Mouse (Mus musculus): Measurements from ENCODE around the gene Kbtbd4. TPM values are rescaled to one million over a fixed set of nuclear protein-coding genes. Genes with fewer than 3 reads are reported as not detected.

Gene Kbtbd4
- total and polyA plus RNA-seq, 3 experiments = 21.9 to 23.1 TPM; not detected in 1

DNA sequence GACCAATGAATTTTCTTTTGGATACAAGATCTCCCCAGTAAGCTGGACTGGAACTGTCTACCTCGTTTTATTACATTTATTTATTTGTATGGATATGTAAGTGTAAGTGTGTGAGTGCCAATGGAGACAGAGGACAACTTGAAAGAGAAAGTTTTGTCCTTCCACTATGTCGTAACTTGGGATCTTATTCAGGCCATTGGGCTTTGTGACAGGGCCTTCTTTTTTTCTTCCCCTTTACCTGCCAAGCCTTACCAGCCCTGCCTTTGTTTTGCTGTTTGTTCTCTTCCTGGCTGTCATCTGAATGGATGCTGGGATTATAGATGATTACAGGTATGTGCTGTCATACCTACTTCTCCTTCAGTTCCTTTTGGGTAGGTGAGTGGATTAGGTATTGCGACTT, 54.3 kb downstream of the Kbtbd4 start:
- Histone ChIP-seq H3K9ac (ENCODE audit: control insufficient read depth, low read depth, low read length, poor library complexity, severe bottlenecking) (no peak overlapping the region), H3K4me3 (ENCODE audit: control insufficient read depth in 1 of 2, insufficient read depth in 1 of 2, low read depth in 2 of 2, low read length in 2 of 2) (no peak overlapping the region), H3K36me3 (ENCODE audit: control insufficient read depth in 1 of 2, insufficient read depth in 2 of 2, low read length in 2 of 2) (peaks cover 18 to 29% of the 10 kb centered on the region in 2 experiments), H3K4me1 (ENCODE audit: control insufficient read depth in 1 of 2, insufficient read depth in 2 of 2, low read length in 2 of 2) (peaks cover 4 to 9% of the 10 kb centered on the region in 2 experiments; a peak in 3 of 4 replicates), H3K9me3 (replicated peaks; ENCODE audit: insufficient read depth, low read length) (no peaks in the 10 kb centered on the region), H3K27ac (ENCODE audit: control insufficient read depth, low read depth, low read length) (no peak overlapping the region), H3K27me3 (ENCODE audit: control insufficient read depth in 1 of 2, insufficient read depth in 2 of 2, low read length in 2 of 2) (no peaks in the 10 kb centered on the region), H3K79me2 (ENCODE audit: control insufficient read depth, insufficient read depth, low read length, poor library complexity) (peaks cover 62% of the 10 kb centered on the region)
- DNase-seq (ENCODE audit: low read depth, low spot score) = no peak
- no peak for TF ChIP-seq RAD21 (IDR thresholded peaks at IDR 0.05; ENCODE audit: low read depth, low read length)
- TF ChIP-seq UBTF (IDR thresholded peaks at IDR 0.05; ENCODE audit: borderline replicate concordance, insufficient read depth, low read depth, low read length) = no peak
- no peak for TF ChIP-seq TBP (IDR thresholded peaks at IDR 0.05; ENCODE audit: low read depth, low read length)
- TF ChIP-seq MAX (IDR thresholded peaks at IDR 0.05; ENCODE audit: low read length) = no peak
- TF ChIP-seq HCFC1 (IDR thresholded peaks at IDR 0.05; ENCODE audit: low read depth, low read length) = no peak
- TF ChIP-seq MYB (IDR thresholded peaks at IDR 0.05; ENCODE audit: low read depth, low read length) = no peak
- TF ChIP-seq POLR2AphosphoS5 (IDR thresholded peaks at IDR 0.05; ENCODE audit: borderline replicate concordance, low read depth, low read length) = no peak
- TF ChIP-seq CHD2 (IDR thresholded peaks at IDR 0.05; ENCODE audit: low read length) = no peak
- TF ChIP-seq TCF12 (IDR thresholded peaks at IDR 0.05; ENCODE audit: low read depth, low read length) = no peak
- no peak for TF ChIP-seq GABPA (IDR thresholded peaks at IDR 0.05; ENCODE audit: low read depth, low read length)
- TF ChIP-seq RCOR1 (IDR thresholded peaks at IDR 0.05; ENCODE audit: low read depth, low read length) = no peak
- TF ChIP-seq MEF2A (IDR thresholded peaks at IDR 0.05; ENCODE audit: extremely low read depth, insufficient replicate concordance, low read depth, low read length, poor library complexity, severe bottlenecking) = no peak
- no peak for TF ChIP-seq ETS1 (IDR thresholded peaks at IDR 0.05; ENCODE audit: low read depth, low read length)
- no peak for TF ChIP-seq NELFE (IDR thresholded peaks at IDR 0.05; ENCODE audit: low read depth, low read length)
- TF ChIP-seq MYC (IDR thresholded peaks at IDR 0.05; ENCODE audit: low read depth, low read length) = no peak
- no peak for TF ChIP-seq CTCF (IDR thresholded peaks at IDR 0.05 in 2 of 3, conservative IDR thresholded peaks at IDR 0.05 in 1 of 3; ENCODE audit: control insufficient read depth in 1 of 3, insufficient read depth in 1 of 3, low read depth in 2 of 3, low read length in 3 of 3, poor library complexity in 1 of 3, severe bottlenecking in 1 of 3)
- TF ChIP-seq NRF1 (IDR thresholded peaks at IDR 0.05; ENCODE audit: insufficient read depth, low read depth, low read length, poor library complexity, severe bottlenecking) = no peak

DNA sequence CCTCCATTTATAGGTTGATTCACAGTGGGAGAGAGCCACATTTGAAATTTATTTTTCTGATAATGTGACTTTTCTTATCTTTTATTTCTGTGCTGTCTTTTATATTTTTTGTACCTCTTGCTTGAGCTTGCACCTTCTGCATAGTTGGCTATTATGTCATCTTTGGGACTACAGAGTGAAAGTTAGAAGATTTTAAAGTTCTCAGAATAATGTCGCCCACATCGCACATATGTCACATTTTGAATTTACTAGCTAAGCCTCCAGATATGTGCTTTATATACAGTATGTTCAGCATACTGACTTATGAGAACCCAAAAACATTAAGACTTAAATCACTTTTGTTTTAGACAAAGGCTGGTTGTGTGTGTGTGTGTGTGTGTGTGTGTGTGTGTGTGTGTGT, 55.5 kb downstream of the Kbtbd4 start:
- H3K27ac ChIP-seq (ENCODE audit: control insufficient read depth, low read depth, low read length) = no peak overlapping the region
- no peak for TF ChIP-seq TBP (IDR thresholded peaks at IDR 0.05; ENCODE audit: low read depth, low read length)
- no peak for TF ChIP-seq POLR2A (IDR thresholded peaks at IDR 0.05; ENCODE audit: control insufficient read depth in 1 of 2, insufficient read depth in 1 of 2, low read depth in 1 of 2, low read length in 2 of 2, poor library complexity in 1 of 2)
- TF ChIP-seq ZNF384 (IDR thresholded peaks at IDR 0.05; ENCODE audit: low read depth, low read length) = no peak
- TF ChIP-seq MAX (IDR thresholded peaks at IDR 0.05; ENCODE audit: low read length) = no peak
- no peak for TF ChIP-seq ZMIZ1 (IDR thresholded peaks at IDR 0.05; ENCODE audit: low read depth, low read length)
- TF ChIP-seq JUND (IDR thresholded peaks at IDR 0.05; ENCODE audit: low read depth, low read length) = no peak
- TF ChIP-seq MYB (IDR thresholded peaks at IDR 0.05; ENCODE audit: low read depth, low read length) = no peak
- no peak overlapping the region for H3K9ac ChIP-seq (ENCODE audit: control insufficient read depth, low read depth, low read length, poor library complexity, severe bottlenecking)
- peaks cover 15 to 26% of the 10 kb centered on the region in 2 experiments for H3K36me3 ChIP-seq (ENCODE audit: control insufficient read depth in 1 of 2, insufficient read depth in 2 of 2, low read length in 2 of 2)
- no peaks in the 10 kb centered on the region for H3K9me3 ChIP-seq (replicated peaks; ENCODE audit: insufficient read depth, low read length)
- no peak overlapping the region for H3K4me3 ChIP-seq (ENCODE audit: control insufficient read depth in 1 of 2, insufficient read depth in 1 of 2, low read depth in 2 of 2, low read length in 2 of 2)
- H3K79me2 ChIP-seq (ENCODE audit: control insufficient read depth, insufficient read depth, low read length, poor library complexity) = peaks cover 62% of the 10 kb centered on the region
- H3K4me1 ChIP-seq (ENCODE audit: control insufficient read depth in 1 of 2, insufficient read depth in 2 of 2, low read length in 2 of 2) = peaks cover 4 to 8% of the 10 kb centered on the region in 2 experiments; a peak in 3 of 4 replicates
- H3K27me3 ChIP-seq (ENCODE audit: control insufficient read depth in 1 of 2, insufficient read depth in 2 of 2, low read length in 2 of 2) = no peaks in the 10 kb centered on the region
- no peak for DNase-seq (ENCODE audit: low read depth, low spot score)

Other genes starting within 250 kb of the Kbtbd4 start
- gene Nup160, start 227.5 kb upstream of the Kbtbd4 start, total RNA-seq (2012; rRNA removed) = 43.8 and 53.4 TPM in 2 replicates
- 10 to 100 TPM; 63.8 to 91.4 TPM for gene Nup160, start 227.5 kb upstream of the Kbtbd4 start, polyA plus RNA-seq (2012; ENCODE audit: insufficient read depth in 1 of 2, insufficient read length in 2 of 2, low read depth in 1 of 2, low replicate concordance in 2 of 2, missing spikeins in 1 of 2)
- gene Fnbp4, start 159.4 kb upstream of the Kbtbd4 start, total RNA-seq (2012; rRNA removed) = 39.5 and 42.1 TPM in 2 replicates
- gene Fnbp4, start 159.4 kb upstream of the Kbtbd4 start, polyA plus RNA-seq (2012; ENCODE audit: insufficient read depth in 1 of 2, insufficient read length in 2 of 2, low read depth in 1 of 2, low replicate concordance in 2 of 2, missing spikeins in 1 of 2) = 100 to 1,000 TPM in 1 of 2 experiments, 10 to 100 TPM in 1; 73.7 to 353 TPM
- not detected in 2 replicates for gene Agbl2, start 122.0 kb upstream of the Kbtbd4 start, total RNA-seq (2012; rRNA removed)
- gene Agbl2, start 122.0 kb upstream of the Kbtbd4 start, polyA plus RNA-seq (2012; ENCODE audit: insufficient read depth in 1 of 2, insufficient read length in 2 of 2, low read depth in 1 of 2, low replicate concordance in 2 of 2, missing spikeins in 1 of 2) = not detected
- 85.7 and 91.5 TPM in 2 replicates for gene Mtch2, start 57.6 kb upstream of the Kbtbd4 start, total RNA-seq (2012; rRNA removed)
- 100 to 1,000 TPM in 1 of 2 experiments, not detected in 1; 167 TPM for gene Mtch2, start 57.6 kb upstream of the Kbtbd4 start, polyA plus RNA-seq (2012; ENCODE audit: insufficient read depth in 1 of 2, insufficient read length in 2 of 2, low read depth in 1 of 2, low replicate concordance in 2 of 2, missing spikeins in 1 of 2)
- not detected in 2 replicates for gene C1qtnf4, start 18.9 kb upstream of the Kbtbd4 start, total RNA-seq (2012; rRNA removed)
- gene C1qtnf4, start 18.9 kb upstream of the Kbtbd4 start, polyA plus RNA-seq (2012; ENCODE audit: insufficient read depth in 1 of 2, insufficient read length in 2 of 2, low read depth in 1 of 2, low replicate concordance in 2 of 2, missing spikeins in 1 of 2) = not detected
- gene Ndufs3, start 87 bp downstream of the Kbtbd4 start, total RNA-seq (2012; rRNA removed) = 134 and 137 TPM in 2 replicates
- gene Ndufs3, start 87 bp downstream of the Kbtbd4 start, polyA plus RNA-seq (2012; ENCODE audit: insufficient read depth in 1 of 2, insufficient read length in 2 of 2, low read depth in 1 of 2, low replicate concordance in 2 of 2, missing spikeins in 1 of 2) = 100 to 1,000 TPM in 1 of 2 experiments, not detected in 1; 193 TPM
- 46.2 and 49.6 TPM in 2 replicates for gene Celf1, start 35.6 kb downstream of the Kbtbd4 start, total RNA-seq (2012; rRNA removed)
- gene Celf1, start 35.6 kb downstream of the Kbtbd4 start, polyA plus RNA-seq (2012; ENCODE audit: insufficient read depth in 1 of 2, insufficient read length in 2 of 2, low read depth in 1 of 2, low replicate concordance in 2 of 2, missing spikeins in 1 of 2) = 100 to 1,000 TPM in 1 of 2 experiments, 10 to 100 TPM in 1; 82.3 to 212 TPM
- gene Rapsn, start 130.9 kb downstream of the Kbtbd4 start, total RNA-seq (2012; rRNA removed) = not detected in 2 replicates
- under 1 TPM in 1 of 2 experiments, not detected in 1; 0.10 TPM for gene Rapsn, start 130.9 kb downstream of the Kbtbd4 start, polyA plus RNA-seq (2012; ENCODE audit: insufficient read depth in 1 of 2, insufficient read length in 2 of 2, low read depth in 1 of 2, low replicate concordance in 2 of 2, missing spikeins in 1 of 2)
- gene Psmc3, start 149.3 kb downstream of the Kbtbd4 start, total RNA-seq (2012; rRNA removed) = 259 and 271 TPM in 2 replicates
- gene Psmc3, start 149.3 kb downstream of the Kbtbd4 start, polyA plus RNA-seq (2012; ENCODE audit: insufficient read depth in 1 of 2, insufficient read length in 2 of 2, low read depth in 1 of 2, low replicate concordance in 2 of 2, missing spikeins in 1 of 2) = 1,000 to 10,000 TPM in 1 of 2 experiments, 100 to 1,000 TPM in 1; 428 to 1,459 TPM
- gene Slc39a13, start 165.7 kb downstream of the Kbtbd4 start, total RNA-seq (2012; rRNA removed) = 7.7 and 9.4 TPM in 2 replicates
- 10 to 100 TPM in 1 of 2 experiments, not detected in 1; 19.1 TPM for gene Slc39a13, start 165.7 kb downstream of the Kbtbd4 start, polyA plus RNA-seq (2012; ENCODE audit: insufficient read depth in 1 of 2, insufficient read length in 2 of 2, low read depth in 1 of 2, low replicate concordance in 2 of 2, missing spikeins in 1 of 2)
- gene Spi1, start 177.7 kb downstream of the Kbtbd4 start, total RNA-seq (2012; rRNA removed) = 108 and 129 TPM in 2 replicates
- 100 to 1,000 TPM in 1 of 2 experiments, 10 to 100 TPM in 1; 95.9 to 142 TPM for gene Spi1, start 177.7 kb downstream of the Kbtbd4 start, polyA plus RNA-seq (2012; ENCODE audit: insufficient read depth in 1 of 2, insufficient read length in 2 of 2, low read depth in 1 of 2, low replicate concordance in 2 of 2, missing spikeins in 1 of 2)
- 0.19 and 0.29 TPM in 2 replicates for gene Mybpc3, start 213.4 kb downstream of the Kbtbd4 start, total RNA-seq (2012; rRNA removed)
- gene Mybpc3, start 213.4 kb downstream of the Kbtbd4 start, polyA plus RNA-seq (2012; ENCODE audit: insufficient read depth in 1 of 2, insufficient read length in 2 of 2, low read depth in 1 of 2, low replicate concordance in 2 of 2, missing spikeins in 1 of 2) = under 1 TPM in 1 of 2 experiments, not detected in 1; 0.50 TPM